Mouse (Mus musculus): ENCODE measurements at regions not wholly inside any gene's neighbourhood (a gene's known extent, or its start where the extent isn't known, plus 50 kb on each side); places are given as distances from the start of the nearest gene placed in this dataset.

DNA sequence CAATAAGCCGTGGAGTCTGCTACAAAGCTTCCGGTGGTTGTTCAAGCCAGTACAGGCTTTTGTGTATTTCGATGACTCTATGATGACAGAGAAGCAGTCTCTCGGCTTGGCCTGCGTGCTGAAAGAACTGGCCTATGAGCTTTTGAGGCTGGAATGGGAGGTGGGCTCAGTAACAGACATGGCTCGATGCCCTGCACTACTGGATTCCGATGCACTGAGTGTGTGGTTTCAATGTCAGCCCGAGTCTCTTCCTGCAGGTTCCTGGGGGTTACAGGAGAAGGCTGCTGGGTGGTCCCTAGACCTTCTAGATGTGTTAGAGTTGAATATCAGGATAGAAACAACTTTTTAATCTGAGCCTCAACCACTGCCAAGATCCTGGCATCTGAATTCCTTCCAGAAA, 53.2 kb downstream of the Gm815 start:
- H3K9ac ChIP-seq (replicated peaks): no peak overlapping the region
- no peak overlapping the region for H3K4me2 ChIP-seq (replicated peaks)
- no peaks in the 10 kb centered on the region for H3K27me3 ChIP-seq
- peaks cover 2% of the 10 kb centered on the region; the same call in 1 of the 2 replicates for H3K4me1 ChIP-seq
- no peaks in the 10 kb centered on the region for H3K36me3 ChIP-seq
- 78% methylated on average over 8 of the region's 8 CpGs for WGBS
- no peak overlapping the region for H3K27ac ChIP-seq (replicated peaks)
- ATAC-seq (replicated peaks): no peak
- H3K9me3 ChIP-seq: no peaks in the 10 kb centered on the region
- no peak overlapping the region for H3K4me3 ChIP-seq

DNA sequence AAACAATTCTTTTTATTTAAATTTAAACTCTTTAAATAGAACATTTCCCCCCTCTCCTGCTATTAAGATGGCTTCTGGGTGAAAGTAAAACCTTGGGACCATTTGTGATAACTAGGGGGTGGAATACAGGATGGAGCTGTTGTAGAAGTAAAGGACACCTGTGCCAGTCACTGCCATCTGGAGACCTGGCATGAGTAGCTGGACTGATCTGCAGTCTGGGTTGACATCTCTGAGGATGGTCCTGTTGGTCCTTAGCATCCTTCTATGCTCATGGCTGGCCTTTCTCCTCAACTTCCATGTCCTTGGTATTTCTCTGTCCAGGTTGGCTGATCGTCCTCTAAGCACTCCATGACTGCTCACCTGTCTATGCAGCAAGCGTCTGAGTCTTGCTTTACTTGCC, 58.3 kb downstream of the Gm815 start:
- no peaks in the 10 kb centered on the region for H3K36me3 ChIP-seq
- no peak for ATAC-seq (replicated peaks)
- no peak overlapping the region for H3K27ac ChIP-seq (replicated peaks)
- no peak overlapping the region for H3K9ac ChIP-seq (replicated peaks)
- 91% methylated on average over 2 of the region's 2 CpGs for WGBS
- no peak overlapping the region for H3K4me3 ChIP-seq
- no peaks in the 10 kb centered on the region for H3K4me1 ChIP-seq
- H3K27me3 ChIP-seq: no peaks in the 10 kb centered on the region
- no peak overlapping the region for H3K4me2 ChIP-seq (replicated peaks)
- no peaks in the 10 kb centered on the region for H3K9me3 ChIP-seq

GRCm38 (mm10) chr19:26946562-26946961, 60.9 kb downstream of the Gm815 start:
- H3K27ac ChIP-seq (replicated peaks): no peak overlapping the region
- H3K4me1 ChIP-seq: no peaks in the 10 kb centered on the region
- ATAC-seq (replicated peaks): no peak
- H3K4me2 ChIP-seq (replicated peaks): no peak overlapping the region
- no peak overlapping the region for H3K4me3 ChIP-seq
- H3K9ac ChIP-seq (replicated peaks): no peak overlapping the region
- WGBS: 90% methylated on average over 3 of the region's 3 CpGs
- no peaks in the 10 kb centered on the region for H3K9me3 ChIP-seq
- no peaks in the 10 kb centered on the region for H3K36me3 ChIP-seq
- no peaks in the 10 kb centered on the region for H3K27me3 ChIP-seq

DNA sequence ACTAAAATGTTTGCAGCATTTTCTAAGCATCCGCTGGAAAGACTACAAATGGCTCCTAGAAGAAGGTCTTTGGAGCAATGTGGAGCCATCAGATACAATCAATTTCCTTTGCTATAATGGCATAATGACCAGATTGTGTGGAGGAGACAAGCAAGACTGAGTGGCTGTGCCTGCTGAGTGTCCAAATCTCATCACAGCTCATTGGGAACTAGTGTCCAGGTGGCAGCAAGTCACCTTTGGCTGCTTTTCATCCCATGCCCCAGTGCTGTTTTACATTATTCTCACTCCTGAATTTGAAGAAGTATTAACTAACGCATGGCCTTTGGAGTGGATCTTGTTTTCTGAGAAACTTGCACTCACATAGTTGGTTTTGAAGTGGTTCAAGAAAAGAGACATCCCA, 62.8 kb downstream of the Gm815 start:
- Histone ChIP-seq H3K4me2 (replicated peaks) (no peak overlapping the region), H3K9ac (replicated peaks) (no peak overlapping the region), H3K4me3 (no peak overlapping the region), H3K9me3 (no peaks in the 10 kb centered on the region), H3K27me3 (no peaks in the 10 kb centered on the region), H3K4me1 (no peaks in the 10 kb centered on the region), H3K36me3 (no peaks in the 10 kb centered on the region), H3K27ac (replicated peaks) (no peak overlapping the region)
- ATAC-seq (replicated peaks): no peak
- WGBS: over 99% methylated on average over 2 of the region's 2 CpGs

- no peaks in the 10 kb centered on the region for H3K27me3 ChIP-seq
- H3K9ac ChIP-seq (replicated peaks): no peak overlapping the region
- H3K4me3 ChIP-seq: no peak overlapping the region
- no peaks in the 10 kb centered on the region for H3K4me1 ChIP-seq
- ATAC-seq (replicated peaks): no peak
- H3K36me3 ChIP-seq: no peaks in the 10 kb centered on the region
- H3K4me2 ChIP-seq (replicated peaks): no peak overlapping the region
- no peak overlapping the region for H3K27ac ChIP-seq (replicated peaks)
- WGBS: 83% methylated on average over 4 of the region's 4 CpGs
- H3K9me3 ChIP-seq: no peaks in the 10 kb centered on the region
These were observed 63.5 kb downstream of the Gm815 start for GRCm38 (mm10) chr19:26949153-26949552.

DNA sequence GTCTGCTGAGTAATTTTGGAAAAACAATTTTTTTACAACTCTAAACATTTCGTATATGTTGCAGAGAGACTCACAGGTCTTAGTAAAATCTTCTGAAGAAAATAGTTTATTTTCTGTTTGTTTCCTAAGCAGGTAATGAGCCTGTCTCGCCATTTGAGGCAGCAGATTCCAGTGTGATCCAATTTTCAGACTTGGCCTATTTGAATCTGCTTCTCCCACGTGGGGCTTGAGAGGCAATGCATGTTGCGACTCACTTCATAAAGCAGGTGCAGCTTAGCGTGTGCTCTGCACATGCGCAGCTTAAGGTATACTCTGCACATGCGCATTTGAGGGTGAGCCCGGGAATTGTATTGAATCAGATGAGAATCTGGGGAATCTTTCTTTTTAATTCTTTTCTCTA, 67.7 kb downstream of the Gm815 start:
- no peaks in the 10 kb centered on the region for H3K36me3 ChIP-seq
- H3K9ac ChIP-seq (replicated peaks): no peak overlapping the region
- no peaks in the 10 kb centered on the region for H3K4me1 ChIP-seq
- no peaks in the 10 kb centered on the region for H3K27me3 ChIP-seq
- H3K4me2 ChIP-seq (replicated peaks): no peak overlapping the region
- no peak overlapping the region for H3K27ac ChIP-seq (replicated peaks)
- H3K4me3 ChIP-seq: no peak overlapping the region
- ATAC-seq (replicated peaks): no peak
- 82% methylated on average over 8 of the region's 8 CpGs for WGBS
- H3K9me3 ChIP-seq: no peaks in the 10 kb centered on the region

- no peaks in the 10 kb centered on the region for H3K36me3 ChIP-seq
- H3K4me3 ChIP-seq: no peak overlapping the region
- WGBS: 93% methylated on average over 6 of the region's 6 CpGs
- no peak overlapping the region for H3K4me2 ChIP-seq (replicated peaks)
- H3K27ac ChIP-seq (replicated peaks): no peak overlapping the region
- H3K9me3 ChIP-seq: no peaks in the 10 kb centered on the region
- no peaks in the 10 kb centered on the region for H3K4me1 ChIP-seq
- no peak overlapping the region for H3K9ac ChIP-seq (replicated peaks)
- no peaks in the 10 kb centered on the region for H3K27me3 ChIP-seq
- ATAC-seq (replicated peaks): no peak
These were observed 80.5 kb downstream of the Gm815 start for GRCm38 (mm10) chr19:26966055-26966760.

GRCm38 (mm10) chr19:26973058-26973457, 87.4 kb downstream of the Gm815 start:
- Histone ChIP-seq H3K4me1 (peaks cover 15% of the 10 kb centered on the region), H3K9me3 (no peaks in the 10 kb centered on the region), H3K36me3 (no peaks in the 10 kb centered on the region), H3K4me3 (no peak overlapping the region), H3K27me3 (no peaks in the 10 kb centered on the region), H3K27ac (replicated peaks) (no peak overlapping the region), H3K4me2 (replicated peaks) (no peak overlapping the region), H3K9ac (replicated peaks) (no peak overlapping the region)
- 73% methylated on average over 1 of the region's 1 CpGs for WGBS
- peak; percentile 27; the same call in 1 of the 2 replicates for ATAC-seq (replicated peaks)

- H3K27ac ChIP-seq (replicated peaks): no peak overlapping the region
- H3K36me3 ChIP-seq: no peaks in the 10 kb centered on the region
- no peak for ATAC-seq (replicated peaks)
- H3K9me3 ChIP-seq: no peaks in the 10 kb centered on the region
- H3K4me2 ChIP-seq (replicated peaks): no peak overlapping the region
- 87% methylated on average over 6 of the region's 6 CpGs for WGBS
- no peaks in the 10 kb centered on the region for H3K27me3 ChIP-seq
- peaks cover 20% of the 10 kb centered on the region for H3K4me1 ChIP-seq
- no peak overlapping the region for H3K9ac ChIP-seq (replicated peaks)
- H3K4me3 ChIP-seq: no peak overlapping the region
These were observed 88.3 kb downstream of the Gm815 start for GRCm38 (mm10) chr19:26973773-26974548.

DNA sequence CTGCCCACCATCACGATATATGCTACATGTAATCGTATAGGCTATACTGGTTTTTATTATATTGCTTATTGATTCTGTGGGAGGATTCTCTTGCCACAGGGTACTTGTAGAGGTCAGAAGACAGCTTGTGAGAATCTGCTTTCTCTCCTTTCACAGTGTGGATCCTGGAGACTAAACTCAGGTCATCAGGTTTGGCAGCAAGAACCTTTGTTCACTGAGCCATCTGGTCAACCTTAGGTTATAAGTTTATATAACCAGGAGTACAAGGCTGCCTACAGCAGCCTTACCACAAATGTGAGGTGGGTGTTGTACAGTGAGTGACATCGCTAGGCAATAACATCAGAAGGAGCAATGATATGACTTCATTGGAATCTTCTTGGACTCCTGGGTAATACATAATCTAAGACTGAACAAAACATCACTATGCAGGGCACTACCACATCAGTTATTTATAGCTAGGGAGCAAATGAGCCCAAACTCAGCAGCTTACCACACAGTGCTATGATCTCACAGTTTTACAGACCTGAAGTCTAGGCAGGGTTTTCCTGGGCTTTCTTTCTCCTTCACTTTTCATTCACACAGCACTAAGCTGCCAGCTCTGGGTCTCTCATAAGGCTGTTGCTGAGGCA, 89.0 kb downstream of the Gm815 start:
- H3K4me2 ChIP-seq (replicated peaks): no peak overlapping the region
- peaks cover 20% of the 10 kb centered on the region for H3K4me1 ChIP-seq
- no peaks in the 10 kb centered on the region for H3K36me3 ChIP-seq
- WGBS: 98% methylated on average over 3 of the region's 3 CpGs
- no peak for ATAC-seq (replicated peaks)
- no peaks in the 10 kb centered on the region for H3K27me3 ChIP-seq
- no peak overlapping the region for H3K4me3 ChIP-seq
- H3K27ac ChIP-seq (replicated peaks): no peak overlapping the region
- no peak overlapping the region for H3K9ac ChIP-seq (replicated peaks)
- no peaks in the 10 kb centered on the region for H3K9me3 ChIP-seq

- H3K27ac ChIP-seq (replicated peaks): 0 out of 2 replicates have a peak overlapping the region, but pooled peaks have one; percentile 4
- H3K4me2 ChIP-seq (replicated peaks): no peak overlapping the region
- 35% methylated on average over 7 of the region's 7 CpGs for WGBS
- no peaks in the 10 kb centered on the region for H3K36me3 ChIP-seq
- 0 out of 2 replicates have a peak, but pooled peaks have one; percentile 24 for ATAC-seq (replicated peaks)
- no peaks in the 10 kb centered on the region for H3K9me3 ChIP-seq
- no peak overlapping the region for H3K4me3 ChIP-seq
- H3K4me1 ChIP-seq: peaks cover 20% of the 10 kb centered on the region
- no peaks in the 10 kb centered on the region for H3K27me3 ChIP-seq
- no peak overlapping the region for H3K9ac ChIP-seq (replicated peaks)
These were observed 91.1 kb downstream of the Gm815 start for GRCm38 (mm10) chr19:26976604-26977322.
